Mouse (Mus musculus): ENCODE results near the gene Sparcl1. TPM values are rescaled to one million over a fixed set of nuclear protein-coding genes. Genes with fewer than 3 reads are reported as not detected.

Gene Sparcl1
- polyA plus RNA-seq, 1 experiment from 2014 or later = 117 TPM

DNA sequence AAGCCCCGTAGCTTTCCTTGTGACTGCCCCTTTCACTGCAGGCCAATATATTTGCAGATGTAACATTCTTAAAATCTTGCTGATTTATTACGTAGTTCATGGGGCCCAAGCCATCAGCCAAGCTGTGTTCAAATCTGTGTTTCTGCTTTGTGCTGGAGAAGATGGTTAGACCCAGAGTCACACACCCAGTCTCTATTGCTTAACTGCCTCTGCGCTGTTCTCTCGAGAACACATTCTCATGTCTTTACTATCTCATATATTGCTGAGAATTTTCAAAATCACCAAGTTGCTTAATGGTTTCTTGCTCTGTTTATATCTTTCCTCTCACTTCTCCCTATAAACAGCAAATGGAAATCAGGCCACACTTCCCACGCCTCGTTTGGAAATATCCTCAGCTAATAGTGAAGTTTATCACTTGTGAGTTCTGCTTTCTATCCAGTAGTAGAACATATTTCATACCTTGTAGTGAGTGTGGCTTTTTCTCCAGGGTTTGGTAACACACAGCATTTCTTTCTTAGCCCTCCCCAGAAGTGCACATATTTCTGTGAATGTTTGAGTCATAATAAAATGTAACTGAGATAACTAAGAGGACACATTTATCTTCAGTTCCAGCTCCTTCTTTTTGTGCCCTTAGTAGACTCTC lies 10.6 kb upstream of the Sparcl1 start:
- Histone ChIP-seq H3K27ac (replicated peaks; ENCODE audit: low read depth, low read length) (no peak overlapping the region), H3K4me3 (ENCODE audit: low read depth, low read length) (no peak overlapping the region), H3K9ac (ENCODE audit: low read depth, low read length) (no peak overlapping the region), H3K36me3 (ENCODE audit: control insufficient read depth, insufficient read depth, low read length) (no peaks in the 10 kb centered on the region), H3K4me2 (ENCODE audit: low read depth, low read length) (no peak overlapping the region), H3K27me3 (replicated peaks; ENCODE audit: control insufficient read depth, insufficient read depth, low read length) (no peaks in the 10 kb centered on the region), H3K9me3 (ENCODE audit: control insufficient read depth, low read length) (no peaks in the 10 kb centered on the region), H3K4me1 (ENCODE audit: control insufficient read depth, insufficient read depth, low read length) (peaks cover 7% of the 10 kb centered on the region; the same call in 1 of the 2 replicates)
- ATAC-seq (ENCODE audit: low read depth) (no peak), DNase-seq (ENCODE audit: low spot score) (no peak)
- WGBS = 83% methylated on average over 6 of the region's 6 CpGs

DNA sequence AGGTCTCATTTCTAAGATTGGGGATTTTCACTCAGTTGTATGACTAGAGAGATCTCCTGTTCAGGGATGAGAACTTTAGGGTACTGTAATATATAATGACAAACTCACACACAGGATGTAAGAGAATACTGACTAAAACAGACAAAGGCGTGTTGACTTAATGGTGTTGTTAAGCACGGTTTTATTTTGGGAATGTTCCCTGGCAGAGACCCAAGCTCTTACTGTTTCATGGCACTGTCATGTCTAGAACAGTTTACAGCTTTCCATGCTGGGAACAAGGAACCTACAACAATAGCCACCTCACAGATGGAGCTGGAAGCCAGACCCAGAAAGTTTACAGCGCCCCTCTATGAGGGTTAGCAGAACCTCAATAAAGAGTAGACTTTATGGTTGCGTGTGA lies 2.4 kb upstream of the Sparcl1 start:
- DNase-seq (ENCODE audit: low spot score) (peak; percentile 64), ATAC-seq (ENCODE audit: low read depth) (no peak)
- H3K27me3 ChIP-seq (replicated peaks; ENCODE audit: control insufficient read depth, insufficient read depth, low read length) = no peaks in the 10 kb centered on the region
- H3K27ac ChIP-seq (replicated peaks; ENCODE audit: low read depth, low read length) = peak overlapping the region; percentile 63
- no peak overlapping the region for H3K9ac ChIP-seq (ENCODE audit: low read depth, low read length)
- no peaks in the 10 kb centered on the region for H3K36me3 ChIP-seq (ENCODE audit: control insufficient read depth, insufficient read depth, low read length)
- no peaks in the 10 kb centered on the region for H3K9me3 ChIP-seq (ENCODE audit: control insufficient read depth, low read length)
- 72% methylated on average over 4 of the region's 4 CpGs for WGBS
- no peak overlapping the region for H3K4me2 ChIP-seq (ENCODE audit: low read depth, low read length)
- H3K4me3 ChIP-seq (ENCODE audit: low read depth, low read length) = no peak overlapping the region
- peaks cover 28% of the 10 kb centered on the region for H3K4me1 ChIP-seq (ENCODE audit: control insufficient read depth, insufficient read depth, low read length)

DNA sequence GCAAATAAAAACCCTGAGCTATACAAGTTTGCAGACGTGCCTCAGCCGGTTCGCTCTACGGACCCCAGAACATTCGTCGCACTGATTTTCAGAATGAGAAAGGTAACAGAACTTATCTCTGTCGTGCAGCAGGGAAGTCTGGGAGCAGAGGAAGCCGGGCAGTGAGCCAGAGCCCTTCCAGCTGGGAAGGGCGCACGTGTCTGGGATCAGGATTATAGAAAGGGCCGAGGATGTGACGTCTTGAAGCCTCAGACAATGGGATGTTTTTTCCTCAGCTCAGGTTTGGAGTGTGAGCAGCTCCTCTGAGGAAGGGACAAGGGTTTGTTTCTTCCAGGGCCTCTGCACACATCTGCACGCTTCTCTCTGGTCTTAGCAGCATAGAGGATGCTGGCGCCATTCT lies 1.6 kb upstream of the Sparcl1 start:
- peak overlapping the region; percentile 14; the same call in 1 of the 2 replicates for H3K4me2 ChIP-seq (ENCODE audit: low read depth, low read length)
- peak; percentile 45 for ATAC-seq (ENCODE audit: low read depth)
- peak overlapping the region; percentile 78 for H3K27ac ChIP-seq (replicated peaks; ENCODE audit: low read depth, low read length)

DNA sequence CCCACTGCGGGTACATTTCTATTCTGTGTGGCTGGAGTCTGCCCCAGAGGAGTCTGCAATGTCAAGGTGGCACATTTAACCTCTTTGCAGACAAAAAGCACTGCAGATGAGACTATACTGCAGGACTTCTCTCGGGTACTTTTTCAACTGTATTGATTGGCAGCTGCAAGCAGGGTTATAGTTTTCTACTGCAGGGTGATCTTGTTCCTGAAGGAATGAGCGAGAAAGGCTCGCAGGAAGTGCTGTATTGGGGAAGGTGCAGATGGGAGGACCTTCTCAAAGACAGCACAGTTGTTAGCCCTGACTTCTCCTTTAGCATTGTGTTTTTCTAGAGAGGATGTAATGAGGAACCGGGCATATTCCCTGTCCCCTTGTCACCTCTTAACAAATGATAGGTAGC lies 1.0 kb downstream of the Sparcl1 start:
- Histone ChIP-seq H3K4me2 (ENCODE audit: low read depth, low read length) (peak overlapping the region; percentile 48), H3K4me3 (ENCODE audit: low read depth, low read length) (peak overlapping the region; percentile 28), H3K27ac (replicated peaks; ENCODE audit: low read depth, low read length) (peak overlapping the region; percentile 78), H3K9me3 (ENCODE audit: control insufficient read depth, low read length) (no peaks in the 10 kb centered on the region), H3K9ac (ENCODE audit: low read depth, low read length) (peak overlapping the region; percentile 51), H3K4me1 (ENCODE audit: control insufficient read depth, insufficient read depth, low read length) (peaks cover 57% of the 10 kb centered on the region), H3K27me3 (replicated peaks; ENCODE audit: control insufficient read depth, insufficient read depth, low read length) (no peaks in the 10 kb centered on the region), H3K36me3 (ENCODE audit: control insufficient read depth, insufficient read depth, low read length) (no peaks in the 10 kb centered on the region)
- DNase-seq (ENCODE audit: low spot score) = no peak
- 18% methylated on average over 5 of the region's 5 CpGs for WGBS
- no peak for ATAC-seq (ENCODE audit: low read depth)

More for the DNA sequence above, 1.6 kb upstream of the Sparcl1 start:
- peak; percentile 82 for DNase-seq (ENCODE audit: low spot score)
- no peak overlapping the region for H3K4me3 ChIP-seq (ENCODE audit: low read depth, low read length)
- no peak overlapping the region for H3K9ac ChIP-seq (ENCODE audit: low read depth, low read length)
- H3K27me3 ChIP-seq (replicated peaks; ENCODE audit: control insufficient read depth, insufficient read depth, low read length) = no peaks in the 10 kb centered on the region
- H3K36me3 ChIP-seq (ENCODE audit: control insufficient read depth, insufficient read depth, low read length) = no peaks in the 10 kb centered on the region
- H3K4me1 ChIP-seq (ENCODE audit: control insufficient read depth, insufficient read depth, low read length) = peaks cover 34% of the 10 kb centered on the region
- WGBS = 42% methylated on average over 14 of the region's 14 CpGs
- H3K9me3 ChIP-seq (ENCODE audit: control insufficient read depth, low read length) = no peaks in the 10 kb centered on the region

DNA sequence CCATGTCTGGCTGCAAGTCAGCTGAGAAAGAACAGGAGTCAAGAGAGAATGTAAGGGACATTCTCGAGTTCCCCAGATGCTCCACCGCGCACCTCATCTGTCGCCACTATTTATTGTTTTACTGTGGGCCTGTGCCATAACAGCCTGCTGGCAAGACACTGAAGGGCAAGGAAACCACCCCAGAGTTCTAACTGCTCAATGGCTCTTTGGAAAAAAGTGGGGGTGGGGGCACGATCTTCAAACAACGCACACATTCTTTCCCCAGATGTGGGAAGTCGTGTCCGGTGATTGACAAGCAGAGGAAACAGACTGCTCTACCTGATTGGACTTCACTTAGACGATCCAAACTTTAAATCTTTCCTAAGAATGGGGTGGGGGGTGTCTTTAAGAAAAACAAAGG lies 1.5 kb downstream of the Sparcl1 start:
- Histone ChIP-seq H3K4me3 (ENCODE audit: low read depth, low read length) (peak overlapping the region; percentile 28), H3K4me2 (ENCODE audit: low read depth, low read length) (peak overlapping the region; percentile 48), H3K4me1 (ENCODE audit: control insufficient read depth, insufficient read depth, low read length) (peaks cover 57% of the 10 kb centered on the region), H3K36me3 (ENCODE audit: control insufficient read depth, insufficient read depth, low read length) (no peaks in the 10 kb centered on the region), H3K9me3 (ENCODE audit: control insufficient read depth, low read length) (no peaks in the 10 kb centered on the region), H3K9ac (ENCODE audit: low read depth, low read length) (peak overlapping the region; percentile 51; the same call in 1 of the 2 replicates), H3K27ac (replicated peaks; ENCODE audit: low read depth, low read length) (peak overlapping the region; percentile 78), H3K27me3 (replicated peaks; ENCODE audit: control insufficient read depth, insufficient read depth, low read length) (no peaks in the 10 kb centered on the region)
- WGBS = 7% methylated on average over 9 of the region's 9 CpGs
- no peak for ATAC-seq (ENCODE audit: low read depth)
- DNase-seq (ENCODE audit: low spot score) = peak; percentile 61

DNA sequence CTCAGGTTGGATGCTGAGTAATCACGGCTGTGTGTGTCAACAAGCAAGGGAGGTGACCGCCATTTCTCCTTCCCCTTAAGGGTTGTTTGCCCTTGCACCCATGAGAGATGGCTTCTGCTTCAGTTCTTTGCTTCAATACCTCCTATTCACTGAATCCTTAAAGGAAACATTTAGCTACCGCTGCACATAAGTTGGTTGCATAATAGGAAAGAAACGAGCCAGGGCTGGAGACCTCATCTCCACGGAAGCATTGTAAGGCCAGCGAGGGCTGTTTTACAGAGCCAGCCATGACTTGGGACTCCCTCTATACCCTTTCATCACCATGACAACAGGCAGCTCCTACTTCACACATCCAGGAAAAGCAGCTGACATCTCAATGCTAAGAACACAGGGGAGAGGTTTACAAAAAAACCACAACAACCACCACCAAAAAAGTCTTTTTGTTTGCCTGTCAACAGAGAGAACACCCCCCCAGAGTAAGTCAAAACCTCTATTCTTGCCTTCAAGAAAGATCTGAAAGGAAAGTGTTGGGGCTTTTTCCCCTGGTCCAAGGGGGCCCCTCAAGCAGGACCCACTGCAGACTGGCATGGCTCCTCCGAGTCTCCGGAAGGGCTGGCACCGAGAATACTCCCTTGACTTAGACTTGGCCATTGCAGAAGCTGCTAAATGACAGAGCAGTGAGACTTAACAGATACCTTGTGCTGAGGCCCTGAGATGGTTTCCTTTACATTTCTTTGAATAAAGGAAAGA lies 3.2 kb downstream of the Sparcl1 start:
- Histone ChIP-seq H3K27me3 (replicated peaks; ENCODE audit: control insufficient read depth, insufficient read depth, low read length) (no peaks in the 10 kb centered on the region), H3K9ac (ENCODE audit: low read depth, low read length) (no peak overlapping the region), H3K27ac (replicated peaks; ENCODE audit: low read depth, low read length) (peak overlapping the region; percentile 70; the same call in 1 of the 2 replicates), H3K4me3 (ENCODE audit: low read depth, low read length) (no peak overlapping the region), H3K4me1 (ENCODE audit: control insufficient read depth, insufficient read depth, low read length) (peaks cover 51% of the 10 kb centered on the region), H3K9me3 (ENCODE audit: control insufficient read depth, low read length) (no peaks in the 10 kb centered on the region), H3K36me3 (ENCODE audit: control insufficient read depth, insufficient read depth, low read length) (no peaks in the 10 kb centered on the region), H3K4me2 (ENCODE audit: low read depth, low read length) (peak overlapping the region; percentile 19)
- DNase-seq (ENCODE audit: low spot score) (peak; percentile 54), ATAC-seq (ENCODE audit: low read depth) (no peak; the same call in 1 of the 2 replicates)
- WGBS = 39% methylated on average over 9 of the region's 9 CpGs

DNA sequence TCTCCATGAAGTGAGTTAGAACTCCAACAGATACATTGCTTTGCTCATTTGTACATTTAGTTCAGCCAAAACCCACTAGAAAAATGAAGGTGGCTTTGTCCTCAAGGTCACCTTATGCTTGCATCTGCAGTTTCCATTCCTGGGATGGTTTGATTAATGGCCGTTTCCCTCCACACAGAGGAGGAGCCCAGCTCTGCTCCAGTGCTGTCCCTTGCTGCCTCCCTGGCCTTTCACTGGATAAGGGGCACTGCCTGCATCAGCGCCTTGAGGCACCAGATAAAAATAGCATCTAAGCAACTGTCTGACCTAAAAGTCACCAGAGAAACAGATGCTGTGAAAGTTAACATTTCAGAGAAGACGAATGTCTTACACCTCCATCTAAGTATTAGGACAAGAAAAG lies 4.0 kb downstream of the Sparcl1 start:
- Histone ChIP-seq H3K27ac (replicated peaks; ENCODE audit: low read depth, low read length) (peak overlapping the region; percentile 70; the same call in 1 of the 2 replicates), H3K4me3 (ENCODE audit: low read depth, low read length) (peak overlapping the region; percentile 26; the same call in 1 of the 2 replicates), H3K4me1 (ENCODE audit: control insufficient read depth, insufficient read depth, low read length) (peaks cover 45% of the 10 kb centered on the region), H3K27me3 (replicated peaks; ENCODE audit: control insufficient read depth, insufficient read depth, low read length) (no peaks in the 10 kb centered on the region), H3K36me3 (ENCODE audit: control insufficient read depth, insufficient read depth, low read length) (no peaks in the 10 kb centered on the region), H3K9me3 (ENCODE audit: control insufficient read depth, low read length) (no peaks in the 10 kb centered on the region), H3K9ac (ENCODE audit: low read depth, low read length) (peak overlapping the region; percentile 47; the same call in 1 of the 2 replicates), H3K4me2 (ENCODE audit: low read depth, low read length) (peak overlapping the region; percentile 48)
- DNase-seq (ENCODE audit: low spot score) (no peak), ATAC-seq (ENCODE audit: low read depth) (no peak; the same call in 1 of the 2 replicates)
- WGBS = 32% methylated on average over 3 of the region's 3 CpGs

DNA sequence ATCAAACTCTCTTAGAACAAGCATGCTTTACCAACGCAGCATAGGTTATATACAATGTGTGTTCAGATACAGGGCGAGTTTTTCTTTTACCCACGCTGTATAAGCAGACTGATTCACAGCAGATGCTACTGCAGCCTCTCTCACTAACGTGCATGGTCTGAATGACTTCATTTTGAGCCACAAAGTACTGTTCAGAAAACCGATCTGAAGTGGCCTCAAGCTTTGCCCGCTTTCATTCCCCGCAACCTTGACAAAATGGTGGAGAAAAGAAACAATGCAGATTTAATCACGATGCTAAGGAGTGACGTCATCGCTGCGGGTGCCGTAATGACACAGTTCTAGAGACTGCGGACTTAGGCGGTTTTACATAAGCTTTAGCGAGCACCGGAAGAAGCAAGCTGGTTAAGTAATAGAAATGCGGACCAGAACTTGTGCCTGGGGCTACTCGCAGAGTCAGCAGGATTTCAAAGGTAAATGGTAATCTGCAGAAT lies 4.6 kb downstream of the Sparcl1 start:
- Histone ChIP-seq H3K4me2 (ENCODE audit: low read depth, low read length) (peak overlapping the region; percentile 48), H3K27me3 (replicated peaks; ENCODE audit: control insufficient read depth, insufficient read depth, low read length) (no peaks in the 10 kb centered on the region), H3K9me3 (ENCODE audit: control insufficient read depth, low read length) (no peaks in the 10 kb centered on the region), H3K4me3 (ENCODE audit: low read depth, low read length) (peak overlapping the region; percentile 26), H3K27ac (replicated peaks; ENCODE audit: low read depth, low read length) (peak overlapping the region; percentile 70; the same call in 1 of the 2 replicates), H3K4me1 (ENCODE audit: control insufficient read depth, insufficient read depth, low read length) (peaks cover 45% of the 10 kb centered on the region), H3K36me3 (ENCODE audit: control insufficient read depth, insufficient read depth, low read length) (no peaks in the 10 kb centered on the region), H3K9ac (ENCODE audit: low read depth, low read length) (peak overlapping the region; percentile 47)
- ATAC-seq (ENCODE audit: low read depth) (peak; percentile 54), DNase-seq (ENCODE audit: low spot score) (peak; percentile 78)
- 4% methylated on average over 18 of the region's 18 CpGs for WGBS
